Mouse (Mus musculus) testis, postnatal 14 days (tissue): ENCODE results near the gene Wdhd1.
"Not testable (repeated sequence)": the region's sequence is repeated elsewhere in the genome, so short reads cannot be mapped to it uniquely, and the experiment has no call there.

Experiments used
- DNase-seq: peaks from one replicate; pipeline ENCODE4 v3.0.0; 2021; ENCODE audit warnings: low spot score

The Wdhd1 gene

DNA sequence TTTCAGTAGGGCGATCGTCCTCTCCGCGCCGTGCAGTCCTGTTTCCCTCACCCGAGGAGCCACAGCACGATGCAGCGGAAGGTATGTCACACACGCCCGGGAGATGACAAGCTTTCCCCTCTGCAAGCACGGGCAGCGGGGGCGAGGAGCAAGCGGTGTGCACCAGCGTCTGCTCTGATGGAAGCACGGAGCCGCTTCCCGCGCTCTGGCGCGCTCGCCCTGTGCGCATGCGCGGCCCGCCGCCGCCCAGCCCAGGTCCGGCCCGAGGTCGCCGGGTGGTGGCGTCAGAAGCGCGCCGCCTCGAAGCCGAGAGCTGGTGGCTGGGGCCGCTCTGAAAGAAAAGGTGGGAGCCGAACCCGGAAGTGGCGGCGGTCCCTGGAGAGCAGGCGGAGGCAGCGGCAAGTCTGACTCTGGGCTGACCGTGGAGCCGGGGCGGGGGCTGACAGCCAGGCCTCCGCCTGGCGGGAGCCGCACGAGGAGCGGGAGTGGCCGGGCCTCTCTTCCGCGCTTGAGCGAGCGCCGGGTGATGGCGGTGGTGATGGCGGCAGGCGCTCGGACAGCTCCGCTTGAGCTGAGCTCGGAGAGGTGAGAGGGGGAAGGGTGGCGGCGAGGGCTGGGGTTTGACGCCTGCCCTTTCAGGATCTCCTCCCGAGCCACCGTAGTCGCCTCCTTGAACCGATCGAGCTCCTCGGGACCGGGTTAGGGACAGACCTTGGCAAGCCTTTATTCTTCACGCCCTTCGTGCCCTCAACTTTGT is at the start of gene Wdhd1, which contains the start of gene Socs4:
Gene Wdhd1, minus strand, starts transcription at position 221 of the 757 bp plus-strand sequence.
Gene Socs4, plus strand, starts transcription at position 295 of the 757 bp plus-strand sequence.
- peak; percentile 97 for DNase-seq

GRCm38 (mm10) chr14:47325965-47326761 is 49.5 kb upstream of the Wdhd1 start:
- no peak for DNase-seq

GRCm38 (mm10) chr14:47321581-47321980 is 44.9 kb upstream of the Wdhd1 start:
- DNase-seq: not testable (repeated sequence)

DNA sequence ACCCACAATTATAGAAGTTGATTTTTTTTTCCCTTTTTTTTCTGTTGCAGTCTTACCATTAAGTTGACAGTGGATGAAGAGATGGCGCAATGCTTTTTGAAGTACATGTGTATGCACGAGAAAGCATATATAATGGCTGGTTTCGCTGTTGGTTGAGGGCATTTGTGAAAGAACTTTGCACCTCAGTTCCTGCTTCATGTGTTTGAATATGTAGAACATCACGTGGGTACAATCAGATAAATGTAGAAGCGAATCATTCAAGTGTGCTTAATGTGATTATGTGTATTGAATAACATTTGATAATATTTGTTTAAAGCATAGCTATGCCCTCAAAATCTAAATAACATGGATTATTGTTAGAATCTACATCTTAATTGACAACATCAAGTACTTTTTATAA is 42.7 kb upstream of the Wdhd1 start:
- no peak for DNase-seq

DNA sequence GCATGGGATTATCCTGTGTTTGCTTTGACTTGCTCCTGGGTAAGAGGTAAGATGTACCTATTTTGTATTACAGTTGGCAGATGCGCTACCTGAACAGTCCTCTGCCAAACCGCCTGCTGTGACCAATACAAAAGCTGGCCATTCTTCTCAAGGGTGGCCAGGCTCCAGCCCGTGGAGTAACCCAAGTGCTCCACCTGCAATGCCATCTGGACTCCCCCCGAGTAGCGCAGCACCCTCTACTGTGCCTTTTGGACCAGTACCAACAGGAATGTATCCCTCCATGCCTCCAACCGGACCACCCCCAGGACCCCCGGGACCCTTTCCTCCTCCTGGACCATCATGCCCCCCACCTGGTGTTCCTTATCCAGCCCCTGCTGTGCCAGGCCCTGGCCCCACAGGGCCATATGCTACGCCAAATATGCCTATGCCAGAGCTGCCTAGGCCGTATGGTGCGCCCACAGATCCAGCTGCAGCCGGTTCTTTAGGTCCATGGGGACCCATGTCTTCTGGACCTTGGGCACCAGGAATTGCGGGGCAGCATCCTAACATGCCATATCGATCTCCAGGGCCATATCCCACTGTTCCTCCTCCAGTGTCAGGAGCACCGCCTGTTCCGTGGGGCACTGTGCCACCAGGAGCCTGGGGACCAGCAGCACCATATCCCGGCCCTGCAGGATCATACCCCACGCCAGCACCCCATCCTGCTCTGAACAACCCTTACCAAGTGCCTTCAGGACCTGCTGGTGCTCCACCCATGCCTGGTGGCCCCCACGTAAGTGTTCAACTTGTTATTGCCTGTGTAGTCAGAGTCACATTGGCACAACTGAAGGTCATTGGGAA is 33.9 kb upstream of the Wdhd1 start:
- DNase-seq: no peak

GRCm38 (mm10) chr14:47309061-47309460 is 32.4 kb upstream of the Wdhd1 start:
- no peak for DNase-seq

DNA sequence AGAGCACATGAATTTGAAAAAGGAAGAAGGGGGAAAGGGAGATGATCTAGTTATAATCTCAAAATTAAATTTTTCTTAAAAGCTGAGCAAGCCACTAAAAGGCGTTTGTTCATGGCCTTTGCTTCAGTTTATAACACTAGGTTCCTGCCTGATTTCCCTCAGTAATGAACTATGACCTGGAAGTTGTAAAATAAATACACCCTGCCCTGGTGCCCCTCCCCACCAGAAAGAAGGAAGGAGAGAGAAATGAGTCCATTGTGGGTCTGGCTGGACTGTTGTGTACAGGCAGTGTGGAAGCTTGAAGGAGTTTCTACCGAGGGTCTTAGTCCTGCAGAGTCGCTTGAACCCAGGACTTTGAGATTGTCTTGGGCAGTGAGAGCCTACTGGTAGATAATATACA is 31.0 kb upstream of the Wdhd1 start:
- no peak for DNase-seq

- no peak for DNase-seq
Observed at GRCm38 (mm10) chr14:47305933-47306332, 29.3 kb upstream of the Wdhd1 start.

DNA sequence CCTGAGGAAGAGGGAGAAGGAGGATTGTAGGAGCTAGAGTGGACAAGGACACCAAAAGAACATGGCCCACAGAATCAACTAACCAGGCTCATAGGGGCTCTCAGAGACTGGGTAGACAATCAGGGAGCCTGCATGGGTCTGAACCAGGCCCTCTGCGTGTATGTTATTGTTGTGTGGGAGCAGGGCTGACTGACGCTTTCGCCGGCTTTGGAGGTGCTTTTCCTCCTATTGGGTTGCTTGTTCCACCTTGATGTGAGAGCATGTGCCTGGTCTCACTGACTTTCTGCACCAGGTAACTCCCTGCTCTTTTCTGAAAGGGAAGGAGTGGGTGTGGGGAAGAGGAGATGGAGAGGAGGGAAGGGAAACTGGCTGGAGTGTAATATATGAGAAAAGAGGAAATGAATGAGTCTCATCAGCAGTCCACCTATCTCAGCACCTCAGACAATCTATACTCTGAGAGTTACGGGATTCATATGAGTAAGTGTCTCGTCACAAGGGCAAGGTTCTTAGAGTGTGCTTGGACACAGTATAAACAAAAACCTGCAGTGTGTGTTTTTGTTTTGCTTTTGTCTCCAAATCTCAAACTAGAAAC is 28.3 kb upstream of the Wdhd1 start:
- no peak for DNase-seq

- no peak for DNase-seq
Observed at GRCm38 (mm10) chr14:47302885-47303680, 26.4 kb upstream of the Wdhd1 start.

DNA sequence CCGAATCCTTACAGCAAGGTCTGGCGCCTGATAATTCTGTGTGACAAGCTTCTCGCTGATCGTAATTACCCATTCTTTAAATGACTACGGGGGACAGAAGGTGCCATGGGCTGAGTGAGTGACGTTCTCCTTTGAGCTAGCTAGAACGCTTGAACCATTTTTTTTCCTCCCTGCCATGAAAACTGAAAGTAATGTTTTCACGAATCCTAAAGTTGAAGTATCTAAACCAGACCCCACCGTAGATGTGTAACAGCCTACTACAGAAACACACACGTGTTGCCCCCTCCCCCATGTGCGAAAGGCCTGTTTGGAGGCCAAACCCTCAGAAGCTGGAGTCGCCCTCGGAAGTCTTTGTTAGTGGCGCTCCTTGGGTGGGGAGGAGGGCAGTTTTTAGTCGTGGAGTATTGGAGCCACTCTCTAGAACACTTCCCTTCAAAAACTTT is 22.2 kb upstream of the Wdhd1 start:
- peak; percentile 45 for DNase-seq

DNA sequence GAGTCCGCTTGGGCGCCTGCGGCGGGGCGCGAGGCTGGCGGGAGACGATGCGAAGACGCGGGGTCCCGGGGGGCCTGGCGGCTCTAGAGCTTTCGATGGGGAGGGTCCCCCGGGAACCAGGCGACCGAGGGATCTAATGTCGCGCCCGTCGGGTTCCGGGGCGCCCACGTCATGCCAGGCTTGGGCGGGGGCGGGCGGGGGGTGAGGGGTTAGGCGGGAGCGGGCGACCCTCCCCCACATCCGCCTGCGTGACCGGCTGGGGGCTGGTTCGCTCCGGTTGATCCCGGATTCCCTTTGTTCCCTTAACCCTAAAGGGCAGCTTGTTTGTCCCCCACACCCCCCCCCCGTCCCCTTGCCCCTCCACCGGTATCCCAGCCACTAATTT is 21.7 kb upstream of the Wdhd1 start:
- no peak for DNase-seq

- peak; percentile 90 for DNase-seq
Observed at GRCm38 (mm10) chr14:47297785-47298407, 21.2 kb upstream of the Wdhd1 start, which contains the start of gene Mapk1ip1l. Gene Mapk1ip1l, plus strand, starts transcription at chr14:47298266.

- no peak for DNase-seq
Observed at GRCm38 (mm10) chr14:47296232-47296631, 19.6 kb upstream of the Wdhd1 start.

- DNase-seq: no peak
Observed at GRCm38 (mm10) chr14:47294136-47294535, 17.5 kb upstream of the Wdhd1 start.

DNA sequence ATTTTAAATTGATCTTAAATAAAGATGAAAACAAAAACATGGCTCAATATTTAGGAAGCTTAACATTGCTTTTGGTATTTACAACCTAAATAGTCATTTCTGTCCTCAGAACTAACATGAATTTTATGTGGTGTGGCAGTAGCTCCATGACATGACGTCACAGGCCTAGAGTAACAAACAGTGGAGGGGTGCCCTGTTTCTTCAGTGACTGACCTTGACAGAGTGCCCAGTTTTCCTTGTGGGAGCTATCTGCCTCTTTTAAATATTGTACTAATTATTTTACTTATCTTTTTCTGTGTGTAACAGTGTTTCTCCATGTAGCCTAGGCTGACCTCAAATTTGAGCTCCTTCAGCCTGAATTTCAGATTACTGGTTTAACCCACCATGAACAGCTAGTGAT is 15.1 kb upstream of the Wdhd1 start:
- peak; percentile 70 for DNase-seq

GRCm38 (mm10) chr14:47287021-47287420 is 10.4 kb upstream of the Wdhd1 start:
- DNase-seq: no peak

- DNase-seq: no peak
Observed at GRCm38 (mm10) chr14:47286215-47286614, 9.6 kb upstream of the Wdhd1 start.

DNA sequence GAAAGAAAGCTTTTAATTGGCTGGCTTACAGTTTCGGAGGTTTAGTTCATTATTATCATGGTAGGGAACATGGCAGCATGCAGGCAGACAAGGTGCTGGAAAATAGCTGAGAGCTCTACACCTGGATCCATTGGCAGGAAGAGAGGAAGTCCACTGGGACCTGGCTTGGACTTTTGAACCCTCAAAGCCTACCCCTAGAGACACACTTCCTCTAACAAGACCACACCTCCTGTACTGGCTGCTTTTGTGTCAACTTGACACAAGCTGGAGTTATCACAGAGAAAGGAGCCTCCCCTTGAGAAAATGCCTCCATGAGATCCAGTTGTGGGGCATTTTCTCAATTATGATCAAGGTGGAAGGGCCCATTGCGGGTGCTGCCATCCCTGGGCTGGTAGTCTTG is 8.6 kb upstream of the Wdhd1 start:
- no peak for DNase-seq

- DNase-seq: no peak
Observed at GRCm38 (mm10) chr14:47283568-47283967, 6.9 kb upstream of the Wdhd1 start.
